Mouse (Mus musculus) heart, embryonic 12.5 days (tissue): Measurements from ENCODE around the gene Rbms3. TPM values are rescaled to one million over a fixed set of nuclear protein-coding genes. Genes with fewer than 3 reads are reported as not detected.

ENCODE experiments used
- ATAC-seq: fragments of 200-750 bp; cut with Nextera tagmentation; 2 replicates; pipeline ENCODE4 v1.8.0; 2017; ENCODE audit warnings: moderate TSS enrichment, moderate library complexity; ENCODE audit not compliant: insufficient number of reproducible peaks, low FRiP score
- H3K27ac ChIP-seq: fragments of 300-500 bp; sonication (generic); 2 replicates; pipeline ENCODE4 v1.5.1; 2016; ENCODE audit warnings: mild to moderate bottlenecking, moderate library complexity; ENCODE audit not compliant: poor library complexity, severe bottlenecking
- H3K27me3 ChIP-seq: fragments of 300-500 bp; sonication (generic); replicated peaks from 2 replicates; pipeline ENCODE4 v1.6.1; 2016; ENCODE audit warnings: mild to moderate bottlenecking, moderate library complexity
- H3K36me3 ChIP-seq: fragments of 300-500 bp; sonication (generic); 2 replicates; pipeline ENCODE4 v1.6.1; 2016; ENCODE audit warnings: mild to moderate bottlenecking, moderate library complexity
- H3K4me1 ChIP-seq: fragments of 300-500 bp; sonication (generic); replicated peaks from 2 replicates; pipeline ENCODE4 v1.6.1; 2016; ENCODE audit warnings: mild to moderate bottlenecking
- H3K4me2 ChIP-seq: fragments of 300-500 bp; sonication (generic); 2 replicates; pipeline ENCODE4 v1.6.1; 2016; ENCODE audit warnings: mild to moderate bottlenecking, moderate library complexity
- H3K4me3 ChIP-seq: fragments of 300-500 bp; sonication (generic); 2 replicates; pipeline ENCODE4 v1.5.1; 2016; ENCODE audit warnings: mild to moderate bottlenecking
- H3K9ac ChIP-seq: fragments of 300-500 bp; sonication (generic); 2 replicates; pipeline ENCODE4 v1.6.1; 2016; ENCODE audit warnings: mild to moderate bottlenecking, moderate library complexity
- H3K9me3 ChIP-seq: fragments of 300-500 bp; sonication (generic); replicated peaks from 2 replicates; pipeline ENCODE4 v1.6.1; 2016; ENCODE audit warnings: mild to moderate bottlenecking, moderate library complexity
- WGBS: fragments of 180-500 bp; shearing (Covaris S2); methylation state at CpG from one replicate; pipeline ENCODE4 v1.1.7; 2016; 5-methylcytosine and 5-hydroxymethylcytosine counted together
- polyA plus RNA-seq: library from polyadenylated mRNA; unstranded; fragments of >200 nt; fragmentation: Nextera tagmentation; extraction: Ambion mirVana; gene quantifications from 2 replicates; pipeline ENCODE4 v1.2.1, GENCODE M21; 2016

Rbms3 gene
- polyA plus RNA-seq: 42.2 and 44.8 TPM in 2 replicates

DNA sequence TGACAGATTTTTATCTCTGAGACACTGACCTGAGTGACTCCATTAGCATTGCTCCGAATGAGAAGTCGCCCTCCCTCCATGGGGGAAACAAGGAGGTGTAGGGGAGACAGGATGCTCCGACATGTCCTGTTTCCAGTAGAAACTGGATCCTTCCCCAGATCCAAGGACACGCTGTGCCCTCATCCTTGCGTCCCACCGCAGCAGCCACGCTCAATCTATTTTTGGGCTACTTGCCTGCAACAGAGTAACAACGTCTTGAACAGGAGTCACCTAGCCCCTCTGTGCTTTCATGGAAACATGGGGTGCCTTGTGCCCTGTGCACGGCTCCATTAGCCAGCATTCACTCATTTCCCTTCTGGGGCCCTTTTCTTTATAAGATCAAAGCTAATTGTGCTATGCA lies at the start of gene Rbms3:
Gene Rbms3 (minus strand): TSS at position 143 of the 400 bp plus-strand sequence.
- H3K27ac ChIP-seq: no peak within 1 kb of the TSS
- H3K4me2 ChIP-seq: no peak within 1 kb of the TSS
- no peaks in the 10 kb centered on the region for H3K27me3 ChIP-seq
- H3K4me3 ChIP-seq: no peak within 1 kb of the TSS
- 0 out of 2 replicates have a peak, but pooled peaks cover 3% of the 10 kb centered on the region for H3K9me3 ChIP-seq
- no peak for ATAC-seq
- H3K9ac ChIP-seq: no peak within 1 kb of the TSS
- H3K36me3 ChIP-seq: no peaks in the 10 kb centered on the region
- 70% methylated on average over 9 of the region's 9 CpGs for WGBS
- no peaks in the 10 kb centered on the region for H3K4me1 ChIP-seq

DNA sequence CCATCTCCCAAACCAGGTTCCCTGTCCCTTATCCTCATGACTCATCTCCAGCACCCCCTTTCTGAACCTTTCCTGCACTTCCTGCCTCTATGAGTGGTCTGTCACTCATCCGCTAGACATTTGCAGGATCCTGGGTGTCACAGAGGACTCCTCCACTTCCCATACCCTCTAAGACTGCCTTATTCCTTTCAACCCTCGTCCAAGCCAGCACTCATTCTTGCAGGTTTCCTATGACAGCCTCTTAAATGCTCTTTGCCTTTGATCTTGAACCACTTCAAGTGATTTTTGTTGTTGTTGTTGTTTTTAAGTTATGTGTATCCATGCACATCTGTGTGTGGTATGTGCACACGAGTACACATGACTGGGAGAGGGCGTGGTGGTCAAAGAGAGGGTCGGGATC lies 43.6 kb upstream of the Rbms3 start:
- no peak overlapping the region for H3K27ac ChIP-seq
- no peak for ATAC-seq
- no peak overlapping the region for H3K4me2 ChIP-seq
- no peaks in the 10 kb centered on the region for H3K36me3 ChIP-seq
- no peak overlapping the region for H3K4me3 ChIP-seq
- no peaks in the 10 kb centered on the region for H3K27me3 ChIP-seq
- no peak overlapping the region for H3K9ac ChIP-seq
- WGBS: 80% methylated on average over 5 of the region's 5 CpGs
- H3K4me1 ChIP-seq: peaks cover 15% of the 10 kb centered on the region; the same call in 1 of the 2 replicates
- 0 out of 2 replicates have a peak, but pooled peaks cover 3% of the 10 kb centered on the region for H3K9me3 ChIP-seq

DNA sequence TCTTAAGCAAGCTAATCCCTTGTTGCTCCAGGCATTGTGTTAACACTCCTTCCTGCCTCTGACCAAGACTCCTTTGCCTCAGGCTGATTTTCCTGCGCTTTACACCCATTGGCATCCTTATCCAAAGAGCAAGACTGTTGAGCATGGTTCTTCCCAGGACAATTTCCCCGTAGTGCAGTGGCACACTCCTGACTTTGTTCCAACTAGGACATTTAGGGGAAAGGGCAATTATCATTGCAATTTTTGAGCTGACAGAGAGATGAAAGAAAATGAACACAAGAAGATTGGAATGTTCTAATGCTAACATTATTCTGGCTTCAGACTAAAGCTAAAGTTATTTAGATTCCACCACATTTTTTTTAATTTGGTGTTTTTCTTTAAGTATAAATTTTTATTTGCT lies 24.9 kb upstream of the Rbms3 start:
- ATAC-seq: no peak

DNA sequence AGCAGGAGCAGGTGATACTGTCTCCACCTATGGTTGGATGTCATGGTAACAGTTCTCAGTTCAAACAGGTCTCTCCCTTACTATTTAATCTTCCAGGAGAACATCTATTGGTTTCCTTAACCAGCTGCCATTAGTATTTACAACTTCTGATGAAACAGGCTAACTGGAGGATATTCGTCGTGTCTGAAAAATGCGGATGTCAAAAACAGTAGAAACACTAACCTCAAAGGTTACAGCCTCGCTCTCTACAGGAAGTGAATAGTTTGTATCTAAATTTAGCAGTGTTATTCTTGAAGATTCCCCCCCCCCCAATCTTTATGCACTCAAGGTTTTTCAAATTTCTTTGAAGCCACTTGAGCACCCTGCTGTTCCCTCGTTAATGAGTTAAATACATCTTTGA lies 23.9 kb upstream of the Rbms3 start:
- 58% methylated on average over 5 of the region's 5 CpGs for WGBS

More for the DNA sequence above, 24.9 kb upstream of the Rbms3 start:
- WGBS: 79% methylated on average over 2 of the region's 2 CpGs
- Histone ChIP-seq H3K4me1 (0 out of 2 replicates have a peak, but pooled peaks cover 2% of the 10 kb centered on the region), H3K9me3 (no peaks in the 10 kb centered on the region), H3K9ac (no peak overlapping the region), H3K4me2 (no peak overlapping the region), H3K27ac (no peak overlapping the region), H3K36me3 (no peaks in the 10 kb centered on the region), H3K4me3 (no peak overlapping the region), H3K27me3 (no peaks in the 10 kb centered on the region)

DNA sequence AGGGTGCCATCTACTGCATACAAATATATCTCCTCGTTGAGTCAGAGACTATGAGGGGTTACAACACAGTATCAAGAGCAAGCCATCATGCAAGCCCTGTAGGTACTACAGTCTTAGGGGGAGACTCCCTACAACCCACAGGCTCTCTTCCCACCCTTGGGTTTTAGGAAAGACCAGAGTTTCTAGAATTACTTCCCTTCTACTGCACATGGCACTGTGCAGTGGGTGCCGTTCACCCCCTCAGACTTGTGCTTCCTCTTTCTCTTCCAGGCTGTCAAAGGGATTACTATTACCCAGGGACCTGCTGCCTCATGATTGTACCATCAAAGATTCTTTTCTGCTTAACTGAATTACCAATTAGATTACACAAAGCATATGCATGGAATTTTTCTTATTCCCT lies 16.4 kb upstream of the Rbms3 start:
- no peak for ATAC-seq
- no peaks in the 10 kb centered on the region for H3K9me3 ChIP-seq
- H3K9ac ChIP-seq: no peak overlapping the region
- no peak overlapping the region for H3K4me3 ChIP-seq
- H3K36me3 ChIP-seq: no peaks in the 10 kb centered on the region
- 74% methylated on average over 2 of the region's 2 CpGs for WGBS
- peaks cover 4% of the 10 kb centered on the region; the same call in 1 of the 2 replicates for H3K4me1 ChIP-seq
- H3K4me2 ChIP-seq: no peak overlapping the region
- no peaks in the 10 kb centered on the region for H3K27me3 ChIP-seq
- no peak overlapping the region for H3K27ac ChIP-seq

More for the DNA sequence above, 23.9 kb upstream of the Rbms3 start:
- no peak overlapping the region for H3K27ac ChIP-seq
- no peak overlapping the region for H3K4me2 ChIP-seq
- H3K9ac ChIP-seq: no peak overlapping the region
- no peaks in the 10 kb centered on the region for H3K9me3 ChIP-seq
- no peaks in the 10 kb centered on the region for H3K27me3 ChIP-seq
- ATAC-seq: no peak
- 0 out of 2 replicates have a peak, but pooled peaks cover 2% of the 10 kb centered on the region for H3K4me1 ChIP-seq
- no peaks in the 10 kb centered on the region for H3K36me3 ChIP-seq
- H3K4me3 ChIP-seq: no peak overlapping the region

DNA sequence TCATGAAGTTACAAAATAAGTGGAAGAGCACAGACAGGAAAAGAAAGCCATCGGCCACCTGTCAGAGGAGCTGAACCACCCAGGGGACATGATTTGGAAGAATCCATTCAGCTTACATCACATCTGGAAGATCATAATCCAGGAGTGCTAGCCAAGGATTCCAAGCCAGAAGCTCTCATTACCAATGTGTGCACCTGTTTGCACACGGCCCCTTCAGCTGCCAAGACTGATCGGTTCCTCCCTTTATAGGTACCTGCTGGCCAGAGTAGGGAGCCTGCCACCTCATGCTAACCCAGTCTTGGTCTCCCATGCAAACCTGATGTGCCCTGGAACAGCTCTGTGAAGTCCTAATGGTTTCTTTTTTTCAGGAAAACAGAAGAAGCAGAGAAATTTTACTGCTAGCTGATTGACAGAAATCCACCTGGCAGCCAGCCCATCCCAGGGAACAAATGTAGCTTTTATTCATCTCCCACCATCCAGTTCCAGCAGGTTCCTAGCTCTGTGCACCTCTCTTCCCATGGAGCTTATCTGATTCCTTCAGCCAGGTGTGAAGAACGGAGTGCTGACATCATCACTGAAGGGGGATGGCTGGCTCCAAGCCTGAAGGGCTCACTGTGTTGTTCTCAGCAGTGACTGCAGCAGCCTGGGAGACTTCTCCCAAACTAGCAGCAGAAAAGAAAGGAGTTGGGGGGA lies 11.5 kb upstream of the Rbms3 start:
- WGBS: 79% methylated on average over 4 of the region's 4 CpGs
- Histone ChIP-seq H3K9me3 (no peaks in the 10 kb centered on the region), H3K4me2 (no peak overlapping the region), H3K36me3 (no peaks in the 10 kb centered on the region), H3K9ac (no peak overlapping the region), H3K4me1 (peaks cover 14% of the 10 kb centered on the region; the same call in 1 of the 2 replicates), H3K27me3 (no peaks in the 10 kb centered on the region; the same call in 1 of the 2 replicates), H3K4me3 (no peak overlapping the region), H3K27ac (no peak overlapping the region)
- no peak for ATAC-seq

DNA sequence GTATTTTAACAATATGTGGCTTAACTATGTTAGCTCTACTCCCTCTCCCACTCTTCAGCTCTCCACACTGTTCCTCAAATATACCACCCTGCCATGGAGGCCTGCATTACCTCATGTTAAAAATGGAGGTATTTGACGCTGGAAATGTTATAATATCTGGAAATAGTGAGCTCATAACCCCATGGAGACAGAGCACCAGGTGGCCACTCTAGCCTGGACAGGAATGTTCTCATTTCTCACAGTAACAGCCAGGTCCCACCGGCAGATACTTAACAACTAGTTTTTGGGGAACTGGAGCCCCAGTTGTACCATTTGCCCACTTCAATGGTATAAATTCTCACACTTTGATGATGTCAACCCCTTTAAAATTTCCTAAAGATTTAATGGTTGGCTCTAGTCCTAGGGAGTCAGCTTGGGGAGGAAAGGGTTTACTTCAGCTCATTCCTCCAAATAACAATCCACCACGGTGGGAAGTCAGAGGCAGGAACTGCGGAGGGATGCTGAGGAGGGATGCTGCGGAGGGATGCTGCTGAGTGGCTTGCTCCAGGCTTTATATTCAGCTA lies 9.0 kb upstream of the Rbms3 start:
- no peaks in the 10 kb centered on the region for H3K36me3 ChIP-seq
- ATAC-seq: no peak
- H3K4me2 ChIP-seq: no peak overlapping the region
- no peaks in the 10 kb centered on the region; the same call in 1 of the 2 replicates for H3K27me3 ChIP-seq
- no peak overlapping the region for H3K9ac ChIP-seq
- WGBS: 67% methylated on average over 5 of the region's 5 CpGs
- no peak overlapping the region for H3K4me3 ChIP-seq
- peaks cover 14% of the 10 kb centered on the region; the same call in 1 of the 2 replicates for H3K4me1 ChIP-seq
- H3K9me3 ChIP-seq: no peaks in the 10 kb centered on the region
- no peak overlapping the region for H3K27ac ChIP-seq

DNA sequence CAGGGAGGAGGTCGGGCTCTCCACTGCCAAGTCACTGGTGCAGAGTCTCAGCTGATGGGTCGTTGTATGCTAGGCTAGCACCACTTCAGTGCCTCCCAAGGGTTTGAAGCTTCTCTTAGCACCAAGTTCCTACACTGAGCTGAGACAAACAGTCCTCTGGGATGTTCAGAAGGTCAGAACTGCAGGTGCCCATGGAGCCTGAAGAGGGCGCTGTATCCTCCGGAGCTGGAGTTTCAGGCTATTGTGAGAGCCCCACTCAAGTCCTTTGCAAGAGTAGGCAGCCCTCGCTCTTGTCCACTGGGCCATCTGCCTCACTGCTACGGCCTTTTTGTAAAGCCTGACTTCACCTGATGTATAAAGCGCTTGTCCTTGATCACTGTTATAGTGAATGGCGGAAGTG lies 6.8 kb upstream of the Rbms3 start:
- H3K36me3 ChIP-seq: no peaks in the 10 kb centered on the region
- WGBS: 73% methylated on average over 8 of the region's 8 CpGs
- no peak overlapping the region for H3K9ac ChIP-seq
- H3K27me3 ChIP-seq: no peaks in the 10 kb centered on the region; the same call in 1 of the 2 replicates
- no peak overlapping the region for H3K4me2 ChIP-seq
- H3K27ac ChIP-seq: no peak overlapping the region
- H3K9me3 ChIP-seq: 0 out of 2 replicates have a peak, but pooled peaks cover 3% of the 10 kb centered on the region
- no peak for ATAC-seq
- peaks cover 12% of the 10 kb centered on the region; the same call in 1 of the 2 replicates for H3K4me1 ChIP-seq
- H3K4me3 ChIP-seq: no peak overlapping the region

DNA sequence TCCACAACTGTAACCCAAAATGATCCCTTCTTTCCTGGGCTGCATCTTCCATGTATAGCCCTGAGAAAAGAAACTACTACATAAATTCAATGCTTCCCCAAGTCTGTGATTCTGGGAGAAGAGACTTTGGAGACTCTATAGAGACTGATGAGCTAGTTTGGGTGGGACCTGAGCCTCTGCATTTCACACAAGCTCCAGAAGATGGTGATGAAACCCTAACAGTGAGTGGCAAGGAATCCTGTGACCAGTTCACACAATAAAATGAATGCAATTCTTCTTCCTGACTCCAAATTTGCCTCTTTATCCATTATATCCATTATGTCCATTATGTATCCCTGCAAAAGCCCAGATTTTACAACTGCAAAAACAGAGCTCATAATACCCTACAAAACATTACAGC lies 2.5 kb downstream of the Rbms3 start:
- no peaks in the 10 kb centered on the region for H3K4me1 ChIP-seq
- no peak overlapping the region for H3K4me3 ChIP-seq
- H3K36me3 ChIP-seq: no peaks in the 10 kb centered on the region
- ATAC-seq: no peak
- peaks cover 15% of the 10 kb centered on the region; the same call in 1 of the 2 replicates for H3K9me3 ChIP-seq
- no peak overlapping the region for H3K4me2 ChIP-seq
- H3K27me3 ChIP-seq: no peaks in the 10 kb centered on the region
- H3K9ac ChIP-seq: no peak overlapping the region
- H3K27ac ChIP-seq: no peak overlapping the region

DNA sequence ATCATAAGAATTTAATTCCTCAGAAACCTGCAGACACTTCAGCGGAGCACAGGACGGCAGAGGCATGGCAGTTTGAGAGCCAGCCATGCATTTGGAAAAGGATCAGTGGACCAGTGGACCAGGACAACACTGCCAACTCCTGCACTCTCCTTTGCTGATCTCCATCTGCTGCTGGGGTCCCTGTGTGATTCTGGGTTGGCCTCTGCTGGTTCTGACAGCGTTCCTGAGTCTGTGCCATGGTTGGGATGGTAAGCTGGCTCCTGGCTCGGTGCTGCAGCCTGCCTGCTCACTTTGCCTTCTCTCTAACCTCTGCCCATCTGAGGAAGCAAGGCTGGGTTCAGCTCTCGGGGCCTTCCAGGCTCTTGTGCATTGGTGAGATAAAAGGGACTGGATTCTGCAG lies 28.9 kb downstream of the Rbms3 start:
- Histone ChIP-seq H3K4me3 (no peak overlapping the region), H3K9ac (no peak overlapping the region), H3K36me3 (no peaks in the 10 kb centered on the region), H3K27me3 (no peaks in the 10 kb centered on the region), H3K4me2 (no peak overlapping the region), H3K9me3 (no peaks in the 10 kb centered on the region), H3K27ac (no peak overlapping the region), H3K4me1 (no peaks in the 10 kb centered on the region; the same call in 1 of the 2 replicates)
- no peak for ATAC-seq
- WGBS: 72% methylated on average over 5 of the region's 5 CpGs

DNA sequence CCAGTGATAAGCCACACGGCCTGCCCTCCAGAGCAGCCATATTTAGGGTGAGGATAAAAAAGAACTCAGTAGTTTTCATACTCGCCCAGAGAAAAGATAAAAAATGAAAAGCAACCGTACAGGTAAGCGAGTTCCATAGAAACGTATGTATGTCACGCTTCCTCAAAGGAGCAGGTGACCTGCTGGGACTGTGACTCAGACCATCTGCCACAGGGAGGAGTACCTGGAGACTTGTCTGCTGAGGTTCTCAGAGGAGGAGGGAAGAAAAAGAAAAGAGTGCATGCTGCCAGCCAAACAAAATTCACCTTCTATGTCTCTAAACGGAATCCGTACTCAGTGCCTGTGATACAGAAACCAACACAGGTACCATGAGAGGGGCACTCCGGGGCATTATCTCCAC lies 30.4 kb downstream of the Rbms3 start:
- no peak overlapping the region for H3K9ac ChIP-seq
- no peak for ATAC-seq
- no peak overlapping the region for H3K4me2 ChIP-seq
- H3K9me3 ChIP-seq: no peaks in the 10 kb centered on the region
- no peaks in the 10 kb centered on the region; the same call in 1 of the 2 replicates for H3K4me1 ChIP-seq
- no peaks in the 10 kb centered on the region for H3K27me3 ChIP-seq
- H3K27ac ChIP-seq: no peak overlapping the region
- 77% methylated on average over 9 of the region's 9 CpGs for WGBS
- H3K36me3 ChIP-seq: no peaks in the 10 kb centered on the region
- no peak overlapping the region for H3K4me3 ChIP-seq
